Mouse (Mus musculus) CD8-positive naive resting alpha-beta T cell, adult 2 months (primary cell): ENCODE results near the gene Smim6.
A peak's percentile ranks its signal among the peaks of the same experiment; 100 is the strongest.

Experiments used
- DNase-seq, 2 experiments: peaks; one replicate each; pipeline ENCODE4 v3.0.0; 2022; ENCODE audit warnings: low read depth in 2 of 2, low spot score in 2 of 2

Gene Smim6

GRCm38 (mm10) chr11:115933747-115934110 is 21.9 kb downstream of the Smim6 start:
- no peak for DNase-seq

- DNase-seq, result peak; percentile 57 to 71
Observed at GRCm38 (mm10) chr11:115939690-115940329, 28.0 kb downstream of the Smim6 start.

DNA sequence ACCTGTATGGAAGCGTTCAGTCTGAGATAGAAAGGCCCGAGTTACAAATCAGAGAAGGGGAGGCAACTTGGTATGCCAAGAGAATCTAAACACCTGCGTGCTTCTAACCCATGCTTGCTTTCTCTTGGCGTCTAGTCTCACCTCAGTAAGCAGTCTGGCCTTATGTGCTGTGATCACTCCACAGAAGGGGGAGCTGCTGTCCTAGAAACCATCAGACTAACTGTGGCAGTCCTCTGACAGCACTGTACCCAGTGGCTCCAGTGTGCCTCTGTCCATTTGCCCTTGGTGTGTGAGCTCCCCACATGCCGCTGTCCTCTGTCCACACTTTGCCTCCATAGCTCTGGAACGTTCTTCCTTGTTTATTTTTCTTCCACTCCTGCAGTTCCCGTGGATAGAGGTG is 30.2 kb downstream of the Smim6 start:
- DNase-seq, result no peak

- no peak for DNase-seq
Observed at GRCm38 (mm10) chr11:115945247-115945646, 33.4 kb downstream of the Smim6 start.

DNA sequence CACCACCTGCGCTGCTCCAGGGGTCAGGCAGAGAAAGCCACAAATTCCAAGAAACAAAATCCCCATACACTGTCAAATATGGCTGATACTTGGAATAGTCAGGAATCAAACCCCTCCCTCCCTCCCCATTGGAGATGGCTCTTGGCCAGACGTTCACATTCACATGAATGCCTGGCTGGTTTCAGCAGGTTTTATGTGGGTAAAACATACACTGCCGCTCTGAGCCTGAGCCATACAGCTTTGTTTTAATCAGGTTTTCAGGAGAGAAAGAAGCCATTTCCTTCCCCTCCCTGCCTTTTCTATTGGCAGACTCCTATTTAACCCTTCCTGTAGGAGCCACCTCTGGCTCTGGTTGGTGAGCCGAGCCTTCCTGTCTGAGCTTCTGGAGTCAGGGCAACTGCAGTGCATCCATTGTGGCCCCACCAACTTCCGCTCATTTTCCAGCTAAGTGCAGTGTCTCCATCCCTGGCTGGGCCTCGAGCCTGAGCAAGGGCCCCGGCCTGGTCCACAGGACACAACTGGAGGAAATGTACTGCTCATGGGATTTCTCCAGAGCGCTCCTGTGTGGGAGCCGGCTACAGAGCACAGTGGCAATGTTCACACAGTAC is 34.5 kb downstream of the Smim6 start:
- DNase-seq, result no peak

DNA sequence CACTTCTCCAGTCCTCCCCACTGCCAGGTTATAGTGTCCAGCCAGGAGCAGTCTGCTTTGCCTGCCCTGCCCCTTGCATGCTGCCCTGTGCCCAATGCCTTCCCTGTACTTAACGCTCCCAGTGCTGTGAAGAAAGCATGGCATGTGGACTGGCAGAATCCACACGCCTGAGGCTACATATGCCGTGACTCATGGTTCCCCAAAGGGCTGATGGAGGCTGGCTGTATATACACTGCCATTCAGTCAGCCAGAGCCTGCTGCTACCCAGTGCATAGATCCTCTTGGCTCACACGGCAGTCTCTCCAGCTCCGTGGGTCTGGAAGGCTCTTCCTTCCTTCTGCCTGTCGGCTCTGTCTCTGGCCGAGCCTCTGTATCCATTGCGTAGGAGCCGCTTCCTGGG is 36.5 kb downstream of the Smim6 start:
- DNase-seq, result no peak

DNA sequence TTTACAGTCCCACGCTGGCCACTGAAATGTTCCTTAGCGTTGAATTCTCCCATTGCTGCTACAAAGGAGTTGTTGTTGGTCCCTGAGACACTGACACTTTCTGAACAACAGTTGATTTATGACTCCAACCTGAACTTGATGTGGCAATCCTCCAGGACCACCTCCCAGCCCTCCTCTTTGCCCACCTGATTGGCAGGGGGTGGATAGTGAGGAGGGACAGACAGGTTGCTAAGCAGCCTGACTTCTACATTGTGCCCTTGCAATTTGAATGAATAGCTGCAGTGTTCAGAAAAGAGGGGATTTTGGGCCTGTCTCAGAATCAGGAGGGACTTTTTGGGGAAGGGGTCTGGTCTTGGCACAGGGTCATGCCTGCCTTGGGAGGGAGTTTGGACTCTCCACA is 38.9 kb downstream of the Smim6 start:
- DNase-seq, result no peak

DNA sequence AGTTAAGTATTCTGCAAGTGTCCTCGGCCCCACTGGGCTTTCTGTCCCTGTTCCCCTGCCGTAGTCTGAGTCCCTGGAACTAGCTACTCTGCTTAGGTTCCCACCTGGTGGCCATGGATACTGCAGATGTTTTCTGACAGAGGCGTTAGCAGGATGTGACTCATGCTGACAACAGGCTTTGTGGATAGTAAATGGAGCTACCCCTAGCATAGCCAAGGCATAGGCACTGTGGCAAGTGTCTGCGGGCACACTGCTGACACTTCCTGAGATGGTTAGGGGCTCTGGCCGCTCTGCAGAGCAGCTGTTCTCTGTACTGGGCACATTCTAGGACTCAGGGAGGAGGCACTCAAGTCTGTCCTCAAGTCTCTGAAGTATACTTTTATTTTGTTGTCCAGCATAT is 42.9 kb downstream of the Smim6 start:
- no peak for DNase-seq

- no peak for DNase-seq
Observed at GRCm38 (mm10) chr11:115955195-115955858, 43.5 kb downstream of the Smim6 start.

DNA sequence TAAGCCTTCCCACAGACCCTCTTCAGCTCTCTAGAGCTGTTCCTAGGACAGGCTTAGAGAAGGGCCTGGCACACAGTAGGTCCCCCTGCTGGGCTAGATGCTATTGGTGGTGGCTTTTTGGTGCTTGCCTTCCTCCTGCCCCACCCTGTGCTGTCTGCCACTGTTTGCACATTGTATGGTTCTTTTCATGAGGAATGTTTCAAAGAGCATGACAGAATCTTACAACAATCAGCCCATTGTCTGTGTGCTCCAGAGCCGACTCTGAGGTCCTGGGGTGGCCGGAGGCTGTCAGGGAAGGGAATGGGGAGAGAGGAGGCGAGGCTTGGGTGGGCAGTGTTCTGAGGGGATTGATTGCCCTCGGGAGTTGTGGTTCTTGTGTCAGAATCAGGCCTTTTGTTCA is 44.6 kb downstream of the Smim6 start:
- DNase-seq, result no peak

- no peak for DNase-seq
Observed at GRCm38 (mm10) chr11:115957971-115958370, 46.2 kb downstream of the Smim6 start.

GRCm38 (mm10) chr11:115959018-115959417 is 47.2 kb downstream of the Smim6 start:
- DNase-seq, result no peak

DNA sequence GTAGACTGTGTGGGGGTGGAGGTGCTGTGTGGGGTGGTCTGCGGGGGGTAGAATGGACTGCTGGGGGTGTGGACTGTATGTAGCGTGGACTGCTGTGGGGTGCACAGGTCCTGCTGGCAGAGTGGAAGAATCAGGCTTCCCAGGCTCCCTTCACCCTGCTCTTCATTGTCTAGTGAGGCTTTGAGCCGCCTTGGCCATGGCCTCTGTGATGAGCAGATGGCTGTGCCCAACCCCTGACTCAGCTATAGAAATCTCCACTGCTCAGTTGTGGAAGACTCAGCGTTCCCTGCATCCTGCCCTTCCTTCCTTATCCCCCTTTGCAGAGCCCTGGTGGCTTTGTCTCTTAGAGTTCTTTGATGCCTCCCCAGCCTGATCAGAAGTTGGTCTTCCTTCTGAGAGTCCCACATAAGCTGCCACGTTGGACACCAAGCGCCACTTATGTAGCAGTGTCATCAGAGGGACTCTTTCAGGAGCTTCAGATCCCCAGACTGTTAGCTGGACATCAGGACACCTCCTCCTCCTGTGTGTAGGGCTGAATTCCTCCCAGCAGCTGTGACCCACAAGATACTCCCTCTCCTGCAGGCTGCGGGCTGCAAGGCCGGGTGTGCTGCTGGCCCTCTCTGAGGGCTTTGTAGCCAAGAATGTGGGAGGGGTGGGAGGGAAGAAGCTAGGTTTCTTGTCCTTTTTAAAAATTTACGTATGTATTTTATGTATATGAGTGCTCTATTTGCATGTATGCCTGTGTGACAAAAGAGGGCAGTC is 51.0 kb downstream of the Smim6 start:
- DNase-seq, result no peak
